Mouse (Mus musculus) gastrocnemius, postnatal 4 days (tissue): ENCODE results near the gene Tjp1. TPM values are rescaled to one million over a fixed set of nuclear protein-coding genes. Genes with fewer than 3 reads are reported as not detected.

Experiments
- DNase-seq, 2 experiments: peaks; one replicate each; pipeline ENCODE4 v3.0.0; 2021 to 2022; ENCODE audit warnings: low spot score in 2 of 2, mixed read lengths in 2 of 2
- total RNA-seq, 2 experiments: library from RNA; stranded (reverse); gene quantifications; 2 replicates each; pipeline ENCODE4 v1.2.3; 2021

The Tjp1 gene
- total RNA-seq, 2 experiments from 2014 or later, result 71.2 to 73.6 TPM

DNA sequence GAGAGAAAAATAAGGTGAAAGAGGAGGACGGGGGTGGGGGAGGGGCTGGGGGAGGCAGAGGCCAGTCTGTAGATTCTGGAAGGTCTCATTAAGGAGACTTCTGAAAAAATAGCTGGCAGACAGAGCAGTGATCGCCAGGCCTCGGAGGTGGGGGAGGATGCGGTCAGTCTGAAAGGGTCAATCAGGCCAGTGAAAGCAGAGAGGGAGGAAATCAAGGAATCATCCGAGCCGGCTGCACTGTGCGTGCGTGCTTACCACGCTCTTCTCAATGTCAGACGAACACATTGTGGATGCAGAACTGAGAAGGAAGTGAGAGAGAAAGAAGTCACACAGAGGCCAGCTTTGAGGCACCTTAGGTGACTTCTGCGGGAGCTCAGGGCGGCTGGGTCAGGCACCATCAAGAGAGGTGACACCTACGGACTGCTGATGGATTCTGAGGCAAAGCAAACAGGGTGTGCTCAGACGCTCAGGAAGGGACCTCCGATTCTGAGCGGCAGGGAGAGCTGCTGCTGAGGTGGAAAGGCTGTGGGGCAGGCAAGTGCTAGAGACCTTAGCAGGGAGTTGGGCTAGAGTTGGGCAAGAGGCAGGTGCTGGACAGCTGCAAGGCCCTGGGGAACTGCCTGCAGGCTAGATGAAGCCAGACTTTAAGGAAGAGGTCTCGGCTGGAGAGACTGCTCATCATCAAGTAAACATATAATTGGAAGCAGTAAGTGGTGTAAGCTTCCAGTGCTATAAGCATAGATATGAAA lies 133.7 kb downstream of the Tjp1 start:
- no peak for DNase-seq

DNA sequence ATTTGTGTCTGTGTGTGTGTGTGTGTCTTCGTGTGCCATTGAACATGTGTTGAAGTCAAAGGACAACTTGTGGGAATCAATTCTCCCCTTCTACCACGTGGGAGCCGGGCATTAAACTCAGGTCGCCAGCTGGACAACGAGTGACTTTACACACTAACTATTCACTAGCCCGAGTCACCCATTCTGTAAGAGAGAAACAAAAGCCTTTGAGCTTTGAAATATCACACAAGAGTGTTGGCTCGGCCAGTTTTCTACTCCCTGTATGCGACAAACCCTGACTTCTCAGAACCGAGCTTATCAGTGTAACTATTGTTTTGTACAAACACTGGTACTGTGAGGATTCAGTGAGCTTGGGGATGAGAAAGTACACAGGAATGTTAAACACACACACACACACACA lies 134.6 kb downstream of the Tjp1 start:
- no peak for DNase-seq

DNA sequence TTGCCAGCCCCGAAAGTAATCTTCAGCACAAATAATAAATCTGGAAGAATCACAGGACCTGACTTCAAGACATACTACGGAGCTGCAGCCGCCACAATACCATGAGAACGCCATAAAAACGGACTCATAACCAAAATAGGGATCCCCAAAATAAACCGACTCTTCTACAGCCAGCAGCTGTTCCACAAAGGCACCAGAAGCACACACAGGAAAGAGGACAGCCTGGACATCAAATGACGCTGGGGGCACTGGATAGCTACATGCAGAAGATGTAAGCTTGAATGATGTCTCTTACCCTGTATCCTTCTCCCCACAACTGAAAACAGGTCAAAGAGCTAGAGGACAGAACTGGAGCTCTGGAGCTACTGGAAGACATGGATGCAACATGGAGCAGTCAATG lies 138.0 kb downstream of the Tjp1 start:
- DNase-seq, result no peak

- no peak for DNase-seq
Measured at GRCm38 (mm10) chr7:65388243-65389013, 139.2 kb downstream of the Tjp1 start.

GRCm38 (mm10) chr7:65387560-65388175 lies 139.9 kb downstream of the Tjp1 start:
- DNase-seq, result no peak

- DNase-seq, result no peak
Measured at GRCm38 (mm10) chr7:65384775-65385174, 142.8 kb downstream of the Tjp1 start.

GRCm38 (mm10) chr7:65382515-65383283 lies 144.9 kb downstream of the Tjp1 start:
- DNase-seq, result no peak

DNA sequence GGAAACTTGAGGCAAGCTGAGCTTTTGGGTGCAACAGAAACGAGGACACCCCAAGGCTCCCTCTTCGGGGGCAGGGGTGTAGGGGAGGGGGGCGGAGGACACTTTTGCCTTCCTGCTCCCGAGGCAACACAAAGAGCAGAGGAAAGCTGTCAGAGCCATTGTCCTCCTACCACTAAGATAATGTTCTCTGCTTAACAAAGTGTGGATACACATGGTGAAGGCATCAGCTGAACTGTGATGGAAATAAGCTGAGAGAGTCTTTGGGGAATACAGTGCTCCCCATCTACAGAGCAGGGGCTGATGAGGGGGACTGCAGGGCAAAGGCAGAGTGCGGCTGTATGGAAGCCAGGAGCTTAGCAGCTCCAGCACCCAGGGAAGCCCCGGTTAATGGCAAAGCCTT lies 145.7 kb downstream of the Tjp1 start:
- DNase-seq, result no peak

- no peak for DNase-seq
Measured at GRCm38 (mm10) chr7:65380716-65381115, 146.9 kb downstream of the Tjp1 start.

DNA sequence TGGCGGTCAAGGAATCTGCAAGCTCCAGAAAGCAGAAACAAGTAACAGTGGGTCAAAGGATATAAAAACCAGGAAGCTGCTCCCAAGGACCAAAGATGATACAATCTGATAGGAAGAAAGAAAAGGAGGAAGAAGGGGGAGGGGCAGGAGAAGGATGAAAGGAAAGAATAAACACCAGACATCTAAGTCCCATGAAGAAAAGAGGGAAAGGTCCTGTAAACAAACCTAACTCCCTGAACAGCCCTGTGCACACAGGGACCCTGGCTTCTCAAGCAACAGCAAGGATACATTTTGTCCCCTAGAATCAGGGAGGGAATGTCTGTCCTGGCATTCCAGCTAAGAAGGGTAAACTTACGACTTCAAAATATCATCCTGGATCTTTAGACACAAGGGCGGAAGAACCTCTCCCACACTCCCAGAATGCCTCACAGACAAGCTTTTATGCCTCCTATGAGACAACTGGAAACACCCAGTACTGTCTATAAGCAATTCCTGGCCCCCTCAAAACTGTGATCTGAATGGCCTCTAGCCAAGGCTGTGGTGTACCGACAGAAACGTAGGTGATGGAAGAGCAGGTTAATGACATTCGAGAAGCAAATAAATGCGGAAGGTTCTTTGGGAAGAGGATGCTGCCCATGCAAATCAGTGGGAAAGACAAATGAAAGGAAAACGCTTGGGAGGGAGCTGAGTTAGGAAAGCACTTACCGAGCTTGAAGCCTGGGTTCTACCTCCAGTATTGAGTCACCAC lies 148.6 kb downstream of the Tjp1 start:
- no peak for DNase-seq

GRCm38 (mm10) chr7:65377521-65377920 lies 150.1 kb downstream of the Tjp1 start:
- no peak for DNase-seq

DNA sequence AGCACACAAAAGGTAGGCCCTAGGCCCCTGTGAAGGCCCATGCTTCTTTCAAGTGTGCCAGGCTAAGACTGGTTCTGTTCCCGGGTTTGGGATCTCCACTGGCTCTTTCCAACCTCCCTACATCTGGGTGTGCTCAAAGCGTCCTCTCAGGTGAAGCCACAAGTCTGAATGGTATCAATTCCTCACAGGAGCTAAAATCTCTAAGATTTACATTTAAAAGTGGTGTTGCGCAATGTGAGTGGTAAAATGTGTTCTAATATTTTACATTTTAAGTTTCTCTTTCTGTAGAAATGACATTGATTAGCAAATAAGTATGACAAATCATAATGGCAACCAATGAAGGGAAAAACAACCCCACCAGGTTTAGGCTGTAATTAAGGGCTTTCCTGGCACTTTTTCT lies 152.0 kb downstream of the Tjp1 start:
- no peak for DNase-seq

DNA sequence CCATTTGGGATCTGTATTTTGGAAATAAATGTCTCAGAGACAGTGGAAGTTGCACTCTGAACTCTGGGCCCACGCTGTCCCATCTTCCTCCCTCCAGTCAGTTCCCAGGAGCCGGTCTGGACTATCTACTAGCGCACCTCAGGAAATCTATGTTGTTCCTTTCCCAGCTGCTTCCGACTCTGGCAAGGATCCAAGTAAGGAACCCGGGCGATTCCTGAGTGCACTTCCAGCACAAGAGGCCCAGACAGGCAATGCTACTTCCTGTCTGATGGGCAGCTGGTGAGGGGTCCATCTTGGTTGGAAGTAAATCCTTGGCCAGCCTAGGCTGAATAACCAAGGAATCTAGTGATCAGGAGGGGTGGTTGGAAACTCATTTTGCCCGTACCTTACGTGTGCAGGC lies 152.4 kb downstream of the Tjp1 start:
- DNase-seq, result no peak

DNA sequence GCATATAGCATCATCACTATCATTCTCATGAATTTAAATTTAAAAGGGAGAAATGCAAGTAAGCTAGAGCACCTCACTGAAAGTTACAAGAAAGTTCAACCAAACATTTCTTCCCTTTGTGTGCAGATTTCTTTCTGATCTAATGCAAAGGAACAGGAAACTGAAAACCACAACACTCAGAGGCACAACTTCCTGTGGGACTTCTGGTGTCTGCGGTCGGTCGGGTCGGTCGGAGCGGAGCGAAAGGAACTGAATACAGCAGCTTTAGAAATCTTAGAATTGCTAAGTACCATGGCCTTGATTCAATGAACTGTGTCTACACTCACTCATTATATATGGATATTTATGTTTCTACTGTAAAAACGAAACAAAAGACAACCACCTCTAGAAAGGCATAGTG lies 154.2 kb downstream of the Tjp1 start:
- no peak for DNase-seq

DNA sequence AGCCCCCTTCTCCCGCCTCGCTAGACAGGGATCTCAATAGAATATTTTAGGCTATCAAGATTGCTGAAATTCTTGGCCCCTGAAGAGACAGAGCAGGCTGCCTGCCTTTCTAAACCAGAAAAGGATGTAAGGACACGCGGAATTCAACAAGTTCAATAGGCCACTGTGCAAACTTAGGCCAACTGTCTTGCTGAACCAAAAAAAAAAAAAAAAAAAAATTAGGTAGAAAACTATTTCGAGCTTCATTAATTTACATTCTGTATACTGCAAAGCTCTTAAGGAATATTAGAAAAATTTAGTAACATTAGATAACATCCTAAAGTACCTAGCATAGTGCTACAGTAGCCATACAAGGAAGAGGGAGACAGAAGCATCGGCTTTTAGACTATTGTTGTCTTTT lies 155.8 kb downstream of the Tjp1 start:
- DNase-seq, result no peak

- DNase-seq, result peak; percentile 89 to 91
Measured at GRCm38 (mm10) chr7:65370787-65371616, 156.6 kb downstream of the Tjp1 start.

DNA sequence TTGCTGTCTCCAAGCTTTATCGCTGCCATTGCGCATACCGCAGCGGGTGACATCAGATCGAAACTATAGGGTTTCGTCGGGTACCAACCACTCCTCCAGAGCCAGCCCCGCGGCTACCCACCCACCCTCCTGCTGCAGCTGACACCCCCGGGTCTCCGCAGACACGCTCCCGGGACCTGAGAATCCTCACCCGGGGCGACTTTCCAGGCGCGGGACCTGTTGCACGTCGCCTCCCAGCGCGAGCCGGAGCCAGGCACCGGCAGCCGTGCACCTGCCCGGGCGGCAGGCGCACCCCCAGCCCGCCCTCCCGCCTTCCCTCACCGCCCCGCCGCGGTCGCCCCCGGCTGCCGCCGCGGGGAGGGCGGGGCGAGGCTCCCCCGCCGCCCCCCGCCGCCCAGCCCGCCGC lies 157.2 kb downstream of the Tjp1 start:
- DNase-seq, result peak in 1 of 2 experiments; percentile 44

- DNase-seq, result no peak
Measured at GRCm38 (mm10) chr7:65369101-65369500, 158.5 kb downstream of the Tjp1 start.

GRCm38 (mm10) chr7:65367386-65368245 lies 160.0 kb downstream of the Tjp1 start:
- DNase-seq, result no peak
